Mouse (Mus musculus): ENCODE data around the gene Knstrn.
A peak's percentile ranks its signal among the peaks of the same experiment; 100 is the strongest.

Knstrn gene

DNA sequence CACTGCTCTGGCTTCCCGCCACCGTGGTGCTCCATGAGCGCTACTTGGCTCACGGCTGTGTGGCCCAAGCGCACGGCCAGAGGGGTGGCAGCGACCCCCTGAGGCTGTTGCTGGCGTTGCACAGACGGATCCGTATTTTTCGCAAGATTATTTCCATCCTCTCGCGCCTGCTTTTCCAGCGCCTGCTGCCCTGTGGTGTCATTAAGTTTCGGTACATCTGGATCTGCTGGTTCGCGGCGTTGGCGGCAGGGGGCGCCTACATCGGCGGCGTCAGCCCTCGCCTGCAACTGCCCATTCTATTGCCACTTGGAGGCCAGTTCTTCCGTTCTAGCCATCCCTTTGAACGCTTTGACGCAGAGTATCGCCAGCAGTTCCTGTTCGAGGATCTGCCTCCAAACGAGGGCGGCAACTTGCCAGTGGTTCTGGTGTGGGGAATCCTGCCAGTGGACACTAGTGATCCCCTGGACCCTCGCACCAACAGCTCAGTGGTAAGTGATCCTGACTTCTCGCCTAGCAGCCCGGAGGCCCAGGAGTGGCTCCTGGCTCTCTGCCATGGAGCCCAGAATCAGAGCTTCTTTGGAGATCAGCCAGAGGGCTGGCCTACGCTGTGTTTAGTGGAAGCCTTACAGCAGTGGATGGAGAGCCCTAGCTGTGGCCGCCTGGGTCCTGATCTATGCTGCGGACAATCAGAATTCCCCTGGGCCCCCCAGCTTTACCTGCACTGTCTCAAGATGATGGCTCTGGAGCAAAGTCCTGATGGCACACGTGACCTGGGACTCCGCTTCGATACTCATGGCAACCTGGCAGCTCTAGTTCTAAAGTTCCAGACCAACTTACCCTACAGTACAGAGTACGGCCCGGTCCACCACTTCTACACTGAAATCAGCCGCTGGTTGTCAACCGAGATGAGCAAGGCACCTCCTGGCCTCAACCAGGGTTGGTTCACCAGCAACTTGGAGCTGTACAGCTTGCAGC is 23.0 kb upstream of the Knstrn start:
- peak; percentile 72 for DNase-seq (ENCODE audit: low spot score)

GRCm38 (mm10) chr2:118791591-118792258 is 22.1 kb upstream of the Knstrn start:
- no peak for DNase-seq (ENCODE audit: low spot score)

GRCm38 (mm10) chr2:118792259-118792613 is 21.6 kb upstream of the Knstrn start:
- no peak for DNase-seq (ENCODE audit: low spot score)

DNA sequence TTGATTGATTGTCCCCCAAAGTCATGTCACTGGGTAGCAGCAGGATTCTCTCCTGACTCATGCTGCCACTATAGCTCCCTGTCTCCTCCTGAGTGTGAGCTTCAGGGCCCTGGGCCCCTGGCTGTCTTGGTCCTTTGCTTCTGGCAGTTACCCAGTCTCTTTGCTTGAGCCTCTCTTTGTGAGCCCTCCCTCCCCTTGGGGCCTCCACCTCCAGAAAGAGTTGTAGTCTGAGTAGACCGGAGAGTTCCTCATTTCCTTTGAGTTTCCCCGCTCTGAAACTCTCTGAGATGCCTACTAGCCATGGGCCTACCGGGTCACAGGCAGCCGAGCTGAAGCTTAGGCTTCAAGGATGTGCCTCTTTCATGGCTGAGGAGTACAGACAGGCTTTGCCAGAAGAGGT is 20.2 kb upstream of the Knstrn start:
- no peak for DNase-seq (ENCODE audit: low spot score)

GRCm38 (mm10) chr2:118802542-118803118 is 11.2 kb upstream of the Knstrn start:
- no peak for DNase-seq (ENCODE audit: low spot score)

DNA sequence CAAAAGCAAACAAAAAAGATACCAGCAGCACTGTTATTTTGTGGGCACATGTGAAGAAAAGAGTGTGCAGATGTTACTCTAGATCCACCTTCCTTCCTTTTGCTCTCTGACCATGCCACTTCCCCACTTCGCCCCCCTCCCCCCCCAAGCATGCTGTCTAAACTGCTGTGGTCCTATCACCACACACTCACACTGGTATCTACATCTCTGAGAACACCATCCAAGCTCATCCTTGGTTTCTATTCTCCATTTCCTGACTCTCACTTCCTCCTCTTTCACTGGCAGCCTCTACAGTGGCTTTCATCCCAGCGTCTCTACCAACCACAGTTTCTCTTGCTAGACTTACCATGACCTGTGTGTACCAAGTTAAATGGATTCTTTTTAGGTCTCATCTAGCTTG is 9.3 kb upstream of the Knstrn start:
- DNase-seq (ENCODE audit: low spot score), result no peak

DNA sequence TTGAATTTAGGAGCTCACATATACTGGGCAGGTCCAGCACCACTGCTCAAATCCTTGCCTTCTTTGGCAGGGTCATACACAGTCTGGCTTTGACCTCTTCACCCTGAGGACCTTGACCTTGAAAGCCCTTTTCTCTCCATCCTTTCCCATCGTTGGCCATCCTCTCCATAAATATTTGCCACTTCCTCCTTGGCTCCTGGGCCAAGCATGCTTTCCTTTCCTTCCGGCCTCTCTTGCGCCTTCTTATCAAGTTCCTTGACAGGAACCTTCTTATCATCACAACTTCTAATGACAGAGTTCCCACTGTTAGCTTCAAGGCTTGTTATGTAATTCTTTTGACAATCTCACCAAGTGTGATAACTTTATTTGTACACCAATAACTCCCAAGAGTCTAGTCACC is 8.7 kb upstream of the Knstrn start:
- no peak for DNase-seq (ENCODE audit: low spot score)

- DNase-seq (ENCODE audit: low spot score), result no peak
Measured at GRCm38 (mm10) chr2:118805756-118806155, 8.0 kb upstream of the Knstrn start.

- DNase-seq (ENCODE audit: low spot score), result no peak
Measured at GRCm38 (mm10) chr2:118806860-118807259, 6.9 kb upstream of the Knstrn start.

GRCm38 (mm10) chr2:118810861-118811260 is 2.9 kb upstream of the Knstrn start:
- no peak for DNase-seq (ENCODE audit: low spot score)

DNA sequence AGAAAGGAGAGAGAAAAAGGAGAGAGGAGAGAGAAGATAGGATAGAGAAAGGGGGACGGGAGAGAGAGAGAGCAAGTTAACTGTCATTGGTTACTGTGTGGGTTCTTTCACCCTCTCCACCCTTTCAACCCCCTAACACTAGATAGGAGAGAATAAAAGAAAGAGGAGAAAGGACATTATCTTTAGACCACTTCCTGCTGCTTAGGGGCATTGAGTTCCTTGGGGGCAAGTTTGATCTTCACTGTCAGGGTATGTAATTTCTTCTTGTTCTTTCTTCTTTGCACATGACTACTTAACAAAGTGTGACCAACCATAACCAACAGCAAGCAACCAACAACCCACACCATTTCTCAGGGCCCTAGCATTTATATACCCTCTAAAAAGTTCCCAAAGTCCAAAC is 1.1 kb upstream of the Knstrn start:
- no peak for DNase-seq (ENCODE audit: low spot score)

DNA sequence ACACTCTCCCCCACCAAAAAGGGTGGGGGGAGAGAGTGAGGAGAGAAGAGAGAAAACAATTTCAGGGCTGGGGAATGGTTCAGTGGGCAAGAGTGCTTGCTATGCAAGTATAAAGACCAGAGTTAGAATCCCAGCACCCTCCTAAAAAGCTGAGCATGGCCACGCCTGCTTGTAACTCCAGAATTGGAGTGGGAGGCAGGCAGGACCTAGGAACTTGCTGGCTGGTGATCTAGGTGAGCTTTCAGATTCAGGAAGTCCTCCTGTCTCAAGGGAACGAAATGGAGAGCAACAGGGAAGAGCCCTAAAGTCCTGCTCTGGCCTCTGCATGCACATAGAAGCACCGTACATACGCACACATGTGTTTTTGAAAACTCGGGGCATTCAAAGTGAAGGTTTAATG is 9.0 kb downstream of the Knstrn start:
- DNase-seq (ENCODE audit: low spot score), result no peak

DNA sequence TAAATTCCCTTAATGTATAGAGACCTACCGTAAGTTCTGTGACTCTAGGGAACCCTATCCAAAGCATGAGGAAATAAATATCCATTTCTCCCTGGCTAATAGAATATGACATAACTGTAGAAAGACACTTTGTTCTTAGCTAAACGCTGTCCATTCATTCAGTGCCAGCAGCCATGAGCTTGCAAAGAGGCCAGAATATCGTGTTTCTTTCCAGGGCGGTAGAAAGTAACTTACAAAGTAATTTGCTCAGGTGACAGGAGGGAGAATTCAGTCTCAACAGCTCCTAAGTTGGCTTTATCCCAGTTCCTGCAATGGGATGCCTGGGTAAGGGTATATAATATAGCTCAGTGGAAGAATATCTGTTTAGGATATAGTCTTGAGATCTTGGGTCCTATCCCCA is 10.6 kb downstream of the Knstrn start:
- no peak for DNase-seq (ENCODE audit: low spot score)

- no peak for DNase-seq (ENCODE audit: low spot score)
Measured at GRCm38 (mm10) chr2:118829096-118829495, 15.3 kb downstream of the Knstrn start.

DNA sequence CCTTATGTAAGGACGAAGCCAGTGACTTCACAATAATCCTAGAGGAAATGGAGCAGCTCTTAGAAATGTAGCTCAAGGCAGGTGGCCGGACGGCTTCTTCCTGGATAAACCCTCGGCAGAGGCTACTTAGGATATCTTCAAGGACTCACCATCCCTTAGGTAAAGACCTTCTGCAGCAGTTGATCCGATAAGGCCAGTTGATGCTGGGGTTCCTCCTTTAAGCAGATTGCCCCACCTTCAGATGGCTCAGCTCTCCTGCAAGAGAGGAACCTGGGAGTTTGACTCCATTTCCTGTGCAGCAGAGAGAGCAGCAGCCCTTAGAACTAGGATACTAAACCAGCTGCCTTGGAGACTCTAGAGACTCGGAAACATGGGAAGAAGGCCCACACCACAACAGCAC is 20.3 kb downstream of the Knstrn start:
- DNase-seq (ENCODE audit: low spot score), result no peak

DNA sequence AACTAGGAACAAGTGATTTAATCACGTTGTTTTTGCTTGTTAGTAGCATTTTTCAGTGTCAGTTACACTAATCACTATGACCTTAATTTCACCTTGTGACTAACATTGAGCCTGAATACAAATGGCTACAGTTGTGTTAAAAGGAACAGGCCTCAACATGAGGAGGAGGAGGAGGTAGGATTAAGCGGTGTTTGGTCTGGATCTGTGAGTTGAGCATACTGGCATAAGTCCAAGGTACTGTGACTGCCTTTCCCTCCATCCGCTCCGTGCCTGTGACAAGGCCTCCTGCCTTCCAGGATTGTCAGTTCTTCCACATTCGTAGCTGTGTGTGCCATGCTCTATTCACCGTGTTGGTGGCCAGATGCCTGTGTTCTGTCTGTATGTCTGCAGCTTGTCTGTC is 21.3 kb downstream of the Knstrn start:
- no peak for DNase-seq (ENCODE audit: low spot score)

- peak; percentile 9 for DNase-seq (ENCODE audit: low spot score)
Measured at GRCm38 (mm10) chr2:118838330-118838729, 24.5 kb downstream of the Knstrn start.

DNA sequence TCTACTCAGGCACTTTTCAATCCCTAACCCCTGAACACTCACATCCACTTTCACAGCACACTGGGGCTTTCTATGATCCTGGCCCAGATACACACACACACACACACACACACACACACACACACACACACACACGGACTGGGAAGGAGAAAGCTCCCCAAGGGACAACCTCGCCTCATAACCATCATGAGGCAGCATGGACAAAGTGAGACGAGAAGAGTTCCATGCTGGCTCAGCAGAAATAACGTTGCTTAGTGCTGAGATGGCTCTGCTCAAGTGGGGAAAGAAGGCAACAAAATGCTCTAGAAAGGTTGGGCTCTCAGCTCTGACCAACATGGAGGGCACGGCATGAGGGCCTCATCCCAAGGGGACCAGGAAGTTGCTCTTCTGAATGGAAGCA is 27.4 kb downstream of the Knstrn start:
- DNase-seq (ENCODE audit: low spot score), result no peak

DNA sequence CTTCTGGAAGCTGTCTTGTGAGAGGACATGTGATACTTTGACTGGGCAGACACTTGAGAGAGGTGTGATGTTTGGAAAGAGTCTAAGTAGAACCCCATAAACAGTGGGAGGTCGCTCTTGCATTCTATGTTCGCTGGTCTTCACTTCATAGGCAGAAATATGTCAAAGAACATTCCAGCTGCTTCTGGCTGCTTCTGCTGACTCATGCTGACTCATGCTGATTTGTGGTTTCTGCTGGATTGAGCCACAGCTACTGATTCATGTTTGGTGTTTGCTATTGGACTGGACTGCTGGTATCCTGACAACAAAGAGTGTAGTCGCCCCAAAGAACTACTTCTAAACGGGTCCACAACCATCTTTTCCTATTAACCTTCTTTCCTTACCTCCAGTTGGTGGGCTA is 28.0 kb downstream of the Knstrn start:
- DNase-seq (ENCODE audit: low spot score), result peak; percentile 11

- DNase-seq (ENCODE audit: low spot score), result no peak
Measured at GRCm38 (mm10) chr2:118844427-118844826, 30.6 kb downstream of the Knstrn start.

DNA sequence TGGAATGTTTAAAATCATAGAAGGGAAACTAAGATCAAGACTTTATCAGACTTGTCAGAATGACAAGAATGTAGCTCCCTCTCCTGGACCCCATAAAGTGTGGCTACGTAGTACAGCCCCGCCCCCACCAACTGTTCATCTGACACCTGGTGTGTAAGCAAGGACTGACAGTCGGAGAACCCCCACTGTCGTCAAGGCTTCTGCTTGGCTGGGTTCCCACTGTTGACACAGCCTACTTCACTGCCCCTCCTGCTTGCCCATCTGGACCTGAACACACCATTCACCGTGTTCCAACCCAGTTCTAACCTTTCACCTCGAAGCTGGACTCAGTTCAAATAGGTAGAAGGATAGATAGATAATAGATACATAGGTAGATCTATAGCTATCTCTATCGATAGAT is 32.4 kb downstream of the Knstrn start:
- DNase-seq (ENCODE audit: low spot score), result peak; percentile 8

GRCm38 (mm10) chr2:118851756-118852155 is 38.0 kb downstream of the Knstrn start:
- DNase-seq (ENCODE audit: low spot score), result no peak
